Mouse (Mus musculus) CD8-positive naive resting alpha-beta T cell, adult 2 months (primary cell): ENCODE data around the gene Ints3.
"Not testable (repeated sequence)": the region's sequence is repeated elsewhere in the genome, so short reads cannot be mapped to it uniquely, and the experiment has no call there.

Experiments
- DNase-seq, 2 experiments: peaks; one replicate each; pipeline ENCODE4 v3.0.0; 2022; ENCODE audit warnings: low read depth in 2 of 2, low spot score in 2 of 2

Ints3 gene

DNA sequence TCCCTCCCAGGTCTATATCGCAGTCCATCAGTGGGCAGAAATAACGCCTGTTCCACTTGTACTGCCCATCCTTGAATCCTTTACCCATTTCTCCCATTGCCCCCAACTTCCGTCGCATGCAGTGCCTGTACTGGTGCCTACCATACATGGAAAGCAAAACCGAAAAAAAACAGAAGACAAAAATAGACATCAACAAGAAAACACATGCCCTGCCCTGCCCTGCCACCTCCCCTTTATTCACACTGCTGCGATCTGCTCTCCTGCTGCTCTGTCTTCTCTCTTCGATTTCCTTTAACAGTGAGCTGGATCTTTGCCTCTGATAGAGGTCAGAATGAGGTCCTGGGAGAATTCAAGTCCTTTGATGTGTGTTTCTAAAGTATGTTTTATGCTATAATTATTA, 75.5 kb downstream of the Ints3 start:
- DNase-seq, result no peak

DNA sequence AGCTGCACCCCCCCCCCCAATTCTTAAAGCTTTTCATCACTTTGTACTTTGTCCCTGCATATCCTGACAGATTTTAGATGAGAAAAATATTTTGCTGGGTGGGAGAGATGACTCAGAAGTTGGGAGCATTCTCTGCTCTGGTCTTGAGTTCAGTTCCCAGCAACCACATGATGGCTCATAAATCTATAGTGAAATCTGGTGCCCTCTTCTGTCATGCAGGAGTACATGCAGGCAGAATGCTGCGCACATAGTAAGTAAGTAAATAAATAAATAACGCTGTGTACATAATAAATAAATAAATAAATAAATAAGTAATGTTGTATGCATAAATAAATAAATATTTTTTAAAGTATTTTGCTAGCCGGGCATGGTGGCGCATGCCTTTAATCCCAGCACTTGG, 85.6 kb downstream of the Ints3 start:
- no peak for DNase-seq

DNA sequence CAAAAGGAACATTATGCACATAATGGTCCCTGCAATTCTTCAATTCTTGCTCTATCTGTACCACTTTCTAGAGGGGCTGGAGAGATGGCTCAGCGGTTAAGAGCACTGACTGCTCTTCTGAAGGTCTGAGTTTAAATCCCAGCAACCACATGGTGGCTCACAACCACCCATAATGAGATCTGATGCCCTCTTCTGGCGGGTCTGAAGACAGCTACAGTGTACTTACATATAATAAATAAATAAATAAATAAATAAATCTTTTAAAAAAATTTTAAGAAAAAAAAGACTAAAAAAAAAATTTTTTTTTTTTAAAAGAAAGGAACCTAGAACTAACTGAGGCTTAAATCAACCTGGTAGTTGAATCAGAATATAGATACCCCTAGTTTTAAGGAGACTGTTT, 90.6 kb downstream of the Ints3 start:
- DNase-seq, result not testable (repeated sequence)
